In the genomic region with DNA sequence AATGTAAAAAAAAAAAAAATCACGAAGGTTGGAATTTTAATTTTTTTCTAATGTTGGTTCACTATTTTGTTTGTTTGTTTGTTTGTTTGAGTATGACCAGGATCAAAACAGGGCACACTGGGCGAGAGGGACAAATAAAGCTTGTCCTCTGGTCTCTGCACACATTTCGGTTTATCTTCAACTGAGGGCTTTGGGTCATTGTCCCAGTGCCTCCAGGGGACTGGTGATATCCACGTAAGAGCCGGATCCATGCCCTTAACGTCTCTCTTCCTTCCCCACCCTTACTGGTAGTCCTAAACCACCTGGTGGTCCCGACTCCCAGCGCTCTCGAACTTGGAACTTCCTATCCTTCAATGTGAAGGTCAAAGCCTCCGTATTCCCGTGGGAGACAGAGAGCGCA, we compare ENCODE assay signal across 8 mouse cellular contexts. TPM values are rescaled to one million over a fixed set of nuclear protein-coding genes. Genes with fewer than 3 reads are reported as not detected.
A peak's percentile ranks its signal among the peaks of the same experiment; 100 is the strongest.
DNase-seq lines count a peak whose midpoint lies in the region; ATAC-seq and TF ChIP-seq lines count a peak whose summit lies in the region.

No protein-coding gene starts in this region.

- H3K4me3 ChIP-seq in heart, embryonic 11.5 days (ENCODE audit: low read depth, low read length) = peak overlapping the region; percentile 82
- H3K4me3 ChIP-seq in C2C12 (ENCODE audit: insufficient read depth, poor library complexity, severe bottlenecking) = no peak overlapping the region
- H3K4me3 ChIP-seq in forebrain, embryonic 13.5 days = peak overlapping the region; percentile 82
- H3K4me3 ChIP-seq in liver, embryonic 13.5 days (replicated peaks) = peak overlapping the region; percentile 97

- H3K9ac ChIP-seq in heart, embryonic 11.5 days (ENCODE audit: low read depth, low read length) = peak overlapping the region; percentile 36; the same call in 1 of the 2 replicates
- H3K9ac ChIP-seq in forebrain, embryonic 13.5 days = peak overlapping the region; percentile 85
- H3K9ac ChIP-seq in liver, embryonic 13.5 days = peak overlapping the region; percentile 72

- ATAC-seq in heart, embryonic 11.5 days (replicated peaks; ENCODE audit: insufficient number of reproducible peaks, low FRiP score, low TSS enrichment) = no peak
- no peak; the same call in 1 of the 2 replicates for ATAC-seq in forebrain, embryonic 13.5 days
- no peak for ATAC-seq in liver, embryonic 13.5 days (ENCODE audit: low read depth)

- H3K27me3 ChIP-seq in heart, embryonic 11.5 days (ENCODE audit: control insufficient read depth, insufficient read depth, low read length) = no peaks in the 10 kb centered on the region
- H3K27me3 ChIP-seq in C2C12 (ENCODE audit: control insufficient read depth, insufficient read depth, insufficient read length) = no peaks in the 10 kb centered on the region
- H3K27me3 ChIP-seq in forebrain, embryonic 13.5 days = peaks cover 14% of the 10 kb centered on the region; the same call in 1 of the 2 replicates
- 0 out of 2 replicates have a peak, but pooled peaks cover 3% of the 10 kb centered on the region for H3K27me3 ChIP-seq in liver, embryonic 13.5 days

- H3K4me1 ChIP-seq in heart, embryonic 11.5 days (ENCODE audit: control insufficient read depth, insufficient read depth, low read length) = peaks cover 42% of the 10 kb centered on the region
- peaks cover 56% of the 10 kb centered on the region for H3K4me1 ChIP-seq in forebrain, embryonic 13.5 days
- H3K4me1 ChIP-seq in liver, embryonic 13.5 days (replicated peaks) = peaks cover 87% of the 10 kb centered on the region

- H3K27ac ChIP-seq in heart, embryonic 11.5 days (ENCODE audit: low read depth, low read length) = peak overlapping the region; percentile 68; the same call in 1 of the 2 replicates
- H3K27ac ChIP-seq in forebrain, embryonic 13.5 days = no peak overlapping the region
- peak overlapping the region; percentile 75 for H3K27ac ChIP-seq in liver, embryonic 13.5 days

- H3K9me3 ChIP-seq in heart, embryonic 11.5 days (replicated peaks; ENCODE audit: control insufficient read depth, low read length) = no peaks in the 10 kb centered on the region
- H3K9me3 ChIP-seq in forebrain, embryonic 13.5 days (replicated peaks) = no peaks in the 10 kb centered on the region
- H3K9me3 ChIP-seq in liver, embryonic 13.5 days (replicated peaks) = no peaks in the 10 kb centered on the region

- peaks cover 42% of the 10 kb centered on the region for H3K79me2 ChIP-seq in C2C12 (ENCODE audit: control insufficient read depth, insufficient read depth)

- DNase-seq in heart, adult 11 months = no peak
- DNase-seq in liver, embryonic 13.5 days = no peak
- no peak for DNase-seq in ovary, adult 18-20 months (ENCODE audit: low spot score)
- DNase-seq in left cerebral cortex, adult 9 months (ENCODE audit: low spot score in 2 of 2) = no peak
- no peak for DNase-seq in thymus, postnatal 36 days

- H3K4me2 ChIP-seq in heart, embryonic 11.5 days = peak overlapping the region; percentile 93
- H3K4me2 ChIP-seq in forebrain, embryonic 13.5 days = peak overlapping the region; percentile 98
- peak overlapping the region; percentile 86 for H3K4me2 ChIP-seq in liver, embryonic 13.5 days

- no peaks in the 10 kb centered on the region for H3K36me3 ChIP-seq in heart, embryonic 11.5 days (ENCODE audit: control insufficient read depth, insufficient read depth, low read length)
- no peaks in the 10 kb centered on the region for H3K36me3 ChIP-seq in C2C12 (ENCODE audit: control insufficient read depth, insufficient read depth)
- H3K36me3 ChIP-seq in forebrain, embryonic 13.5 days (ENCODE audit: poor library complexity, severe bottlenecking) = no peaks in the 10 kb centered on the region
- H3K36me3 ChIP-seq in liver, embryonic 13.5 days = peaks cover 25% of the 10 kb centered on the region

- WGBS in heart, embryonic 11.5 days (ENCODE audit: insufficient replicate concordance) = 18% methylated on average over 12 of the region's 12 CpGs
- WGBS in forebrain, embryonic 13.5 days = 18% methylated on average over 12 of the region's 12 CpGs
- WGBS in liver, embryonic 13.5 days (ENCODE audit: insufficient replicate concordance) = 25% methylated on average over 12 of the region's 12 CpGs

- TF ChIP-seq CTCF in C2C12 (IDR thresholded peaks at IDR 0.05; ENCODE audit: control insufficient read depth, insufficient read depth, insufficient read length) = no peak

- peaks cover 34% of the 10 kb centered on the region for H3K79me3 ChIP-seq in C2C12 (ENCODE audit: low read depth)

- peak overlapping the region; percentile 53 for H3ac ChIP-seq in C2C12 (ENCODE audit: control insufficient read depth, insufficient read length, low read depth)

TF ChIP-seq in C2C12, 6 proteins besides CTCF, POLR2A, EP300 and RAD21:
- TF ChIP-seq MYOD1 (IDR thresholded peaks at IDR 0.05; ENCODE audit: control insufficient read depth, insufficient read length, low read depth) = no peak
- no peak for TF ChIP-seq USF1 (IDR thresholded peaks at IDR 0.05; ENCODE audit: low read depth)
- no peak for TF ChIP-seq FOSL1 (IDR thresholded peaks at IDR 0.05; ENCODE audit: insufficient read depth, low read length, poor library complexity, severe bottlenecking)
- no peak for TF ChIP-seq CEBPB (IDR thresholded peaks at IDR 0.05; ENCODE audit: low read depth)
- TF ChIP-seq MAX (IDR thresholded peaks at IDR 0.05) = no peak
- TF ChIP-seq MYOG (IDR thresholded peaks at IDR 0.05; ENCODE audit: control insufficient read depth, extremely low read depth, insufficient read length) = no peak

RNA-seq across cellular contexts. Expression of a gene that starts 0.6 kb away (rescaled TPM):
- 10.2 and 12.6 TPM in 2 replicates for polyA plus RNA-seq in heart, embryonic 11.5 days (2014; fragmentation: Nextera tagmentation; extraction: Ambion mirVana)
- 45.0 TPM for polyA plus RNA-seq in C2C12 (2012; fragmentation: generic; extraction: Trizol)
- polyA plus RNA-seq in forebrain, embryonic 13.5 days (2015; fragmentation: Nextera tagmentation; extraction: Ambion mirVana) = 5.2 and 5.4 TPM in 2 replicates
- polyA plus RNA-seq in liver, embryonic 13.5 days (2015; fragmentation: Nextera tagmentation; extraction: Ambion mirVana) = 4.6 and 6.1 TPM in 2 replicates
